Mouse (Mus musculus) lung, embryonic 16.5 days (tissue): Measurements from ENCODE around the gene Pnpla5. TPM values are rescaled to one million over a fixed set of nuclear protein-coding genes. Genes with fewer than 3 reads are reported as not detected.

ENCODE experiments used
- ATAC-seq: fragments of 200-750 bp; cut with Nextera tagmentation; 2 replicates; pipeline ENCODE4 v1.8.0; 2017; ENCODE audit warnings: low read depth, mild to moderate bottlenecking, moderate library complexity
- H3K27ac ChIP-seq: fragments of 300-500 bp; sonication (generic); 2 replicates; pipeline ENCODE4 v1.5.1; 2014; ENCODE audit warnings: mild to moderate bottlenecking, control low read depth, low read length
- H3K27me3 ChIP-seq: fragments of 300-500 bp; sonication (generic); 2 replicates; pipeline ENCODE4 v1.6.1; 2014; ENCODE audit warnings: low read depth, low read length, mixed read lengths; ENCODE audit not compliant: control insufficient read depth, insufficient read depth
- H3K36me3 ChIP-seq: fragments of 300-500 bp; sonication (generic); 2 replicates; pipeline ENCODE4 v1.6.1; 2014; ENCODE audit warnings: low read length; ENCODE audit not compliant: control insufficient read depth, insufficient read depth
- H3K4me1 ChIP-seq: fragments of 300-500 bp; sonication (generic); replicated peaks from 2 replicates; pipeline ENCODE4 v1.6.1; 2014; ENCODE audit warnings: low read length, mixed read lengths; ENCODE audit not compliant: control insufficient read depth, insufficient read depth
- H3K4me2 ChIP-seq: fragments of 300-500 bp; sonication (generic); 2 replicates; pipeline ENCODE4 v1.6.1; 2014; ENCODE audit warnings: low read depth, low read length, control low read depth
- H3K4me3 ChIP-seq: fragments of 300-500 bp; sonication (generic); 2 replicates; pipeline ENCODE4 v1.5.1; 2014; ENCODE audit warnings: mild to moderate bottlenecking, low read length, control low read depth
- H3K9ac ChIP-seq: fragments of 300-500 bp; sonication (generic); 2 replicates; pipeline ENCODE4 v1.6.1; 2014; ENCODE audit warnings: low read length, control low read depth
- H3K9me3 ChIP-seq: fragments of 300-500 bp; sonication (generic); 2 replicates; pipeline ENCODE4 v1.6.1; 2016; ENCODE audit warnings: low read length; ENCODE audit not compliant: control insufficient read depth
- WGBS: fragments of 180-500 bp; shearing (Covaris S2); extraction: QIAGEN DNeasy Blood & Tissue Kit; methylation state at CpG from one replicate; pipeline ENCODE4 v1.1.7; 2014; 5-methylcytosine and 5-hydroxymethylcytosine counted together
- polyA plus RNA-seq: library from polyadenylated mRNA; unstranded; fragments of >200 nt; fragmentation: Nextera tagmentation; extraction: Ambion mirVana; gene quantifications from 2 replicates; pipeline ENCODE4 v1.2.1, GENCODE M21; 2015

Gene Pnpla5
- polyA plus RNA-seq, 1 experiment from 2014 or later, result not detected

DNA sequence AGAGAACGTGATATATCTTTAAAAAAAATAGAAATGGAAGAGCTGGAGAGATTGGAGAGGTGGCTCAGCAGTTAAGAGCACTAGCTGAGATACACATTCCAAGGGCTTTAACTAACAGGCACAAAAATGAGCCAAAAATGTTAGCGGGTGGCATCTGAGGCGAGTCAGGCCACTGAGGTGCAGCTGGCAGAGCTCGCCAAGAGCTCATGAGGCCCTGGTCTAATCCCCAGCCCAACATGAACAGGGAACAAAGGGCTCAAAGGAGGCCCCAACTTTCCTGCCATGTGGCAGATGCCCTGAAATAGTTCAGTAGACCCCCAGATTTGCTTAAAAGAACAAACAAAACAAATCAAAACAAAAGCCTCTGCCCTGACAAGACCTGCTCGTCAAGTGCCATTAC lies 18.0 kb upstream of the Pnpla5 start:
- no peak overlapping the region for H3K27ac ChIP-seq
- H3K27me3 ChIP-seq, result no peaks in the 10 kb centered on the region
- no peak overlapping the region for H3K4me2 ChIP-seq
- WGBS, result 40% methylated on average over 5 of the region's 5 CpGs
- ATAC-seq, result no peak
- H3K4me3 ChIP-seq, result no peak overlapping the region
- H3K9ac ChIP-seq, result no peak overlapping the region
- no peaks in the 10 kb centered on the region for H3K4me1 ChIP-seq
- no peaks in the 10 kb centered on the region for H3K9me3 ChIP-seq
- no peaks in the 10 kb centered on the region for H3K36me3 ChIP-seq

- H3K4me2 ChIP-seq, result no peak overlapping the region
- H3K4me3 ChIP-seq, result no peak overlapping the region
Observed at GRCm38 (mm10) chr15:84140109-84140508, 17.1 kb upstream of the Pnpla5 start.

DNA sequence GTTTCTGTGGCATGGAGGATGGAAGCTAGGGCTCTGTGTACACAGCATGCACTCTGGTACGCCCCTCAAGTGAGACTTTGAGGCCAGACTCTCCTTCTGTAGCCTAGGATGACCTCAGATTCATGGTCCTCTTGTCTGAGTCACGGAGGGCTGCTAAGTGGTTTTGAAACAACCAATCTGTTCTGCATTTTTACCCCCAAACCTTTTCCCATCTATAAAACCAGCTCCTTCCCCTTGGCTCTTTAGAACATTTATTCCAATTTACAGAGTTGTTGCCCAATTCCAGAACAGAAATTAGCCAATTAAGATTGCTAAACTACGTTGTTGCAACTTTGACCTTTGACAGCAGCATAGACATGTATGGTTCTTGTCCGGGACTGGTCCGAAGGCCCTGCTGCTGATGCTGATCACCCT lies 16.6 kb upstream of the Pnpla5 start:
- no peak overlapping the region for H3K9ac ChIP-seq
- WGBS, result 58% methylated on average over 5 of the region's 5 CpGs
- H3K4me2 ChIP-seq, result no peak overlapping the region
- no peaks in the 10 kb centered on the region for H3K4me1 ChIP-seq
- H3K36me3 ChIP-seq, result no peaks in the 10 kb centered on the region
- H3K9me3 ChIP-seq, result no peaks in the 10 kb centered on the region
- no peaks in the 10 kb centered on the region for H3K27me3 ChIP-seq
- H3K27ac ChIP-seq, result no peak overlapping the region
- 0 out of 2 replicates have a peak, but pooled peaks have one; percentile 17 for ATAC-seq
- no peak overlapping the region for H3K4me3 ChIP-seq

More at GRCm38 (mm10) chr15:84140109-84140508, 17.1 kb upstream of the Pnpla5 start:
- ATAC-seq, result no peak
- Histone ChIP-seq H3K9me3 (no peaks in the 10 kb centered on the region), H3K36me3 (no peaks in the 10 kb centered on the region), H3K27me3 (no peaks in the 10 kb centered on the region), H3K27ac (no peak overlapping the region), H3K4me1 (no peaks in the 10 kb centered on the region), H3K9ac (no peak overlapping the region)
- 45% methylated on average over 3 of the region's 3 CpGs for WGBS

DNA sequence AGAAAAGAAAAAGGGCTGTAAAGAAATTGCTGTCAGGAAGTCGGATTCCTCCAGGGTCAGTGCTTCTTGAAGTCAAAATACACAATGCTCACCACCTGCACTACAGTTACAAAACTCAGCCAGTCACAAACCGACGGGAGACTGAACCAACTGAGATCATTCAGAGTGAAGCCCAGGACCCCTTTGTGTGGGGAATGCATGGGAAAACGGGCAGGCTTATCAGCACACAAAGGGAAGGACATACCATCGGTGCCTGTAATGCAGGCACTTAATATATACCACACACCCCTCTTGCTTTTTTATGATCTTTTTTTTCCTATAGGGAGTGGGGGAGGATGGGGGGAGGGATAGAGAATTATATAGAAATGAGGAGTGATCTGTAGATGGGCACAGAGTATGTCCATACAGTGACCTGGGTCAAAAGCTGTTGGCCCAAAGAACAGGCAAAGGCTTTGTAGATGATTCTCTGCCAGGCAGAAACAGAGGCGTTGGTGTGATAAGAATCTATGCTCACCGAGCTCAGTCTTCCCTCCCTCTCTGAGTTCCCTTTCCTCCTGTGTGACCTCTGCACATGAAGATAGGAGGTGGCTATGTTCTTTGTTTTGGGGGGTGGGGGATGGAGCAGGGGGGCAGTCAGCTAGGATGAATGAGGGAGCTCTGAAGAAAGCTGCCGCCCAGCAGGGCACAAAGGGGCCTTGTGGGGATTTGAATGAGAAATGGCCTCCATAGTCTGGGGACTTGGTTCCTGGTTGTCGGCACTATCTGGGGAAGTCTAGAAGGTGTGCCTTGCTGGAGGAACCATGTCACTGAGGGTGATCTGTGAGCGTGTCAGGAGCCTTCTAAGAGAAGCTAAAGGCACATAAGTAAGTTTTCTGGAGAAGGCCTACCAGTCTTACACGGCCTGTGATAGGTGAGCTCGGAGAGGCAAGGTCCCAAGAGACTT lies 13.8 kb upstream of the Pnpla5 start:
- 36% methylated on average over 12 of the region's 12 CpGs for WGBS

GRCm38 (mm10) chr15:84135472-84135871 lies 12.5 kb upstream of the Pnpla5 start:
- no peaks in the 10 kb centered on the region for H3K9me3 ChIP-seq
- WGBS, result 87% methylated on average over 5 of the region's 5 CpGs
- H3K9ac ChIP-seq, result no peak overlapping the region

More for the DNA sequence above, 13.8 kb upstream of the Pnpla5 start:
- no peak overlapping the region for H3K4me2 ChIP-seq
- no peaks in the 10 kb centered on the region for H3K4me1 ChIP-seq
- no peaks in the 10 kb centered on the region for H3K27me3 ChIP-seq
- no peak overlapping the region for H3K9ac ChIP-seq
- no peaks in the 10 kb centered on the region for H3K9me3 ChIP-seq
- no peaks in the 10 kb centered on the region for H3K36me3 ChIP-seq
- ATAC-seq, result no peak
- H3K4me3 ChIP-seq, result no peak overlapping the region
- H3K27ac ChIP-seq, result no peak overlapping the region

GRCm38 (mm10) chr15:84133440-84133839 lies 10.5 kb upstream of the Pnpla5 start:
- Histone ChIP-seq H3K9ac (no peak overlapping the region), H3K4me1 (no peaks in the 10 kb centered on the region), H3K27ac (no peak overlapping the region), H3K27me3 (no peaks in the 10 kb centered on the region), H3K4me2 (no peak overlapping the region), H3K4me3 (no peak overlapping the region), H3K9me3 (no peaks in the 10 kb centered on the region), H3K36me3 (no peaks in the 10 kb centered on the region)
- no peak for ATAC-seq
- WGBS, result 57% methylated on average over 4 of the region's 4 CpGs

More at GRCm38 (mm10) chr15:84135472-84135871, 12.5 kb upstream of the Pnpla5 start:
- H3K4me3 ChIP-seq, result no peak overlapping the region
- H3K27me3 ChIP-seq, result no peaks in the 10 kb centered on the region
- no peaks in the 10 kb centered on the region for H3K4me1 ChIP-seq
- H3K36me3 ChIP-seq, result no peaks in the 10 kb centered on the region
- no peak overlapping the region for H3K27ac ChIP-seq
- H3K4me2 ChIP-seq, result no peak overlapping the region
- no peak for ATAC-seq

DNA sequence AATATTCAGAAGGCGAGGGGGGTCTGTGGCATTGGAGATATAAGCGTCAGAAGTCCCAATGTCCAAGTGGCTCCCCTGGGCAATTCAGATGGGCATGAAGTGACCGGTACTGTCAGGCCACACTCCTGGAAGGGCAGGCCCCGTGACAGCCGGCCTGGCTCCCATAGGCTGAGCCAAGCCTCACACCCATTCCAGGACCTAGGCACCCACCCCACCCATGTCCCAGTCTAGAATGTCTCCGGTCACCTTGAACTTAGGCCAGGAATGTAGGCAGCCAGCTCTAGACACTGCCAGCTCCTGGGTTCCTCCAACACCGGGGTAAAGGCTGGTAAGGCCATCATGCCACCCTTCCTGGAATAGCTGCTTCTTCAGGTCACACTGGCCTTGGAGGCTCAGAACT lies 9.0 kb upstream of the Pnpla5 start:
- 95% methylated on average over 7 of the region's 7 CpGs for WGBS

GRCm38 (mm10) chr15:84131096-84131786 lies 8.3 kb upstream of the Pnpla5 start:
- peak; percentile 36; the same call in 1 of the 2 replicates for ATAC-seq
- Histone ChIP-seq H3K9ac (no peak overlapping the region), H3K9me3 (no peaks in the 10 kb centered on the region), H3K36me3 (no peaks in the 10 kb centered on the region), H3K4me2 (no peak overlapping the region), H3K4me3 (no peak overlapping the region), H3K4me1 (no peaks in the 10 kb centered on the region), H3K27ac (no peak overlapping the region), H3K27me3 (no peaks in the 10 kb centered on the region)
- WGBS, result 39% methylated on average over 16 of the region's 16 CpGs

More for the DNA sequence above, 9.0 kb upstream of the Pnpla5 start:
- Histone ChIP-seq H3K9ac (no peak overlapping the region), H3K9me3 (no peaks in the 10 kb centered on the region), H3K4me1 (no peaks in the 10 kb centered on the region), H3K4me2 (no peak overlapping the region), H3K36me3 (no peaks in the 10 kb centered on the region), H3K27me3 (no peaks in the 10 kb centered on the region), H3K4me3 (no peak overlapping the region), H3K27ac (no peak overlapping the region)
- ATAC-seq, result no peak

- Histone ChIP-seq H3K4me3 (no peak overlapping the region), H3K9me3 (no peaks in the 10 kb centered on the region), H3K36me3 (no peaks in the 10 kb centered on the region), H3K4me1 (no peaks in the 10 kb centered on the region), H3K27ac (no peak overlapping the region), H3K27me3 (no peaks in the 10 kb centered on the region), H3K9ac (no peak overlapping the region), H3K4me2 (no peak overlapping the region)
- WGBS, result 24% methylated on average over 5 of the region's 5 CpGs
- no peak for ATAC-seq
Observed at GRCm38 (mm10) chr15:84126871-84127270, 3.9 kb upstream of the Pnpla5 start.
